Mouse (Mus musculus) C2C12 (cell line): ENCODE data around the gene Pbx1.

Experiments used
- CTCF ChIP-seq: IDR thresholded peaks from one replicate; pipeline ENCODE4 v1.5.1; 2011; ENCODE audit not compliant: control insufficient read depth, insufficient read depth, insufficient read length
- FOSL1 ChIP-seq: IDR thresholded peaks from one replicate; pipeline ENCODE4 v1.8.0; 2011; ENCODE audit warnings: mild to moderate bottlenecking, low read length; ENCODE audit not compliant: poor library complexity, insufficient read depth, severe bottlenecking
- MYOG ChIP-seq: IDR thresholded peaks from one replicate; pipeline ENCODE4 v1.6.1; 2011; ENCODE audit not compliant: control insufficient read depth, insufficient read length; ENCODE audit errors: extremely low read depth
- USF1 ChIP-seq: IDR thresholded peaks from one replicate; pipeline ENCODE4 v1.6.1; 2011; ENCODE audit warnings: low read depth, mild to moderate bottlenecking, control low read depth, moderate library complexity

DNA sequence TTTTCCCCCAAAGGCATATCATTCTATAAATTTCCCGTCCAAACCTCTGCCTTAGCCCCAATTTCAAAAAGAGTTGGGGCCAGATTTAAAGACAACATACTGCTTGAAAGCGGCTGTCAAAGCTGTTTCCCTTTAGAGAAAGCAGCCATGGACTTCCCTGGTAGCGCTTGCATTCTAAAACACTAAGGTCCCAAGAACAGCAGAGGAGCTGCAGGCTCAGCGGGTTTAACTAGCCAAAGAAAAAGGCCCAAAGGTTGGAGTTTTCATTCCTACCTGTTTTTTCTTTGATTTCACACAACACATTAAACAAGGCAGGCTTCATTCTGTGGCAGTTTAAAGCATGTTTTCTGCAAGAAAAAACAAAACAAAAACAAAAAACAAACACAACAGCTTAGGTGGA, 4.5 kb downstream of the Pbx1 start:
- TF ChIP-seq CTCF (no peak), USF1 (no peak), MYOG (no peak), FOSL1 (no peak)
